14 mouse cellular contexts compared by ENCODE assay signal in genomic region chr19:44823657-44824056, GRCm38 (mm10).
"Had no signal": no experiment of that assay in that cellular context is flagged by ENCODE, and none has a peak within 500 bp of the region (broad histone marks: within the 10 kb centered on the region; RNA-seq: fewer than 3 reads in every experiment).

No protein-coding gene starts in this region.

- H3K4me3 ChIP-seq: megakaryocyte, embryonic 14.5 days; midbrain, embryonic 13.5 days; midbrain, embryonic 15.5 days; neural tube, embryonic 12.5 days had no signal

- H3K4me1 ChIP-seq: megakaryocyte, embryonic 14.5 days had no signal

- H3K36me3 ChIP-seq: midbrain, embryonic 13.5 days; midbrain, embryonic 15.5 days; neural tube, embryonic 12.5 days had no signal

- DNase-seq: lung, adult 18-20 months; lung, embryonic 14.5 days; lung, postnatal 10 days; lung, postnatal 4 days; right cerebral cortex, postnatal 14 days; spleen, adult 18-20 months; thymus, adult 18-20 months; thymus, postnatal 14 days; thymus, postnatal 36 days had no signal

- H3K27ac ChIP-seq: midbrain, embryonic 13.5 days; midbrain, embryonic 15.5 days; neural tube, embryonic 12.5 days had no signal

- H3K4me2 ChIP-seq: lung, embryonic 14.5 days; midbrain, embryonic 11.5 days; midbrain, embryonic 13.5 days; midbrain, embryonic 15.5 days; neural tube, embryonic 12.5 days had no signal

- ATAC-seq: midbrain, embryonic 13.5 days; midbrain, embryonic 15.5 days had no signal

- H3K9ac ChIP-seq: lung, embryonic 14.5 days; midbrain, embryonic 13.5 days; midbrain, embryonic 15.5 days; neural tube, embryonic 12.5 days had no signal

- H3K9me3 ChIP-seq: megakaryocyte, embryonic 14.5 days; midbrain, embryonic 13.5 days; midbrain, embryonic 15.5 days; neural tube, embryonic 12.5 days had no signal
